Mouse (Mus musculus) thymus, postnatal 4 days (tissue): ENCODE measurements around the gene Gm33543.
A peak's percentile ranks its signal among the peaks of the same experiment; 100 is the strongest.

Experiments
- DNase-seq: peaks from one replicate; pipeline ENCODE4 v3.0.0; 2021

Gm33543 gene

DNA sequence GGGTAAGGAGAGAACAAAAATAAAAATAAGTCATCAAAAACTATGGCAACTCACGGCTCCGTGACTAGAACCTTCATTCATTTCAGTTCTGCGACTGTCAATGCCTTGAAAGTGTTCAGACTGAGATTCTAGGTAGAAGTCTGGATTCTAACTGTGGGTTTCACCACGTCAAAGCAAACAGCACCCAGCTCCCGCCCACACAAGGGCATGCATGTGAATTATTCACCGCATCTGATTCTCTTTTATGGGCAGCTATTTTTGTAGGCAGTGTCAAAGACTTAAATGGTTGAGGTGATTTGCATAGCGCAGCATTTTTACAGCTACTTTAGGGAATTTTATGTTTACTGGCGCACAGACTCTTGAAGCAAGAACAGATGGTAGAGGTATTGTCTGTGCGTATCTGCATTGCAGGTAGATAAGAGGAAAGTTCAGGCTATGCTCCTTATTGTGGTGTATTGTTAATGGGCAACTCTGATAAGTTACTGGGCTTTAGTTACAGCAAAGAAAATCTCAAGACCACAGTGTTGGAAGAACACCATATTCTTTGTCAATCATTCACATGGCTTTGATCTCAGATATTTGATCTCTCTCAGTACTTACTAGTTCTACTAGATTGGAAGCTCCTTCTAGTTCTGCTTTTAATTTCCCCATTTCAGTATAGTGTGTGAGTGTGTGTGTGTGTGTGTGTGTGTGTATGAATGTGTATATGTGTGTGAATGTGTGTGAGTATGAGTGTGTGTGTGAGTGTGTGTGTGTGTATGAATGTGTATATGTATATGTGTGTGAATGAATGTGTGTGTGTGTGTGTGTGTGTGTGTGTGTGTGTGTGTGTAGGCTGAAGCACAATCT lies at the start of gene Gm33543:
Gm33543 (minus strand) TSS at position 142 of the 849 bp plus-strand sequence.
- peak; percentile 11 for DNase-seq

DNA sequence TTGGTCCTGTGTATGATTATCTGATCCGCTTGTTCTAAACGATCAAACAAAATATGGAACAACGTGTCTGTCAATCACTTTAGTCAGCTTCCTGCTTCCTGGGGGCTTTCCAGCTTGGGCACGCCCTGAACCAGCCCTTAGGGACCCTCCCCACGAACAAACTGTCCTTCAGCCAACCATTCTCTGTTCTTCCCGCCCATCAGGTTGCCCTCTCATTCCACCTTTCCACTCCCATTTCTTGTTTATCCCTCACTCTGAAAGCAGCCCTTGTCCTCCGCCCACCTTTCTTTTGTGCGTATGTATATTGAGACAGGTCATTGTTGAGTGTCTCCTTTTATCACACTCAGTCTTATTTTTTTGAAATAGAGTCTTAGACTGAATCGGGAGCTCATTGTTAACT lies 49.4 kb upstream of the Gm33543 start:
- no peak for DNase-seq

- DNase-seq, result no peak
These were observed 48.7 kb upstream of the Gm33543 start for GRCm38 (mm10) chr10:95891214-95891960.

GRCm38 (mm10) chr10:95883761-95884517 lies 41.2 kb upstream of the Gm33543 start:
- DNase-seq, result no peak

- DNase-seq, result no peak
These were observed 39.3 kb upstream of the Gm33543 start for GRCm38 (mm10) chr10:95882036-95882435.

GRCm38 (mm10) chr10:95879983-95880934 lies 37.5 kb upstream of the Gm33543 start:
- DNase-seq, result peak; percentile 11

GRCm38 (mm10) chr10:95870782-95871181 lies 28.1 kb upstream of the Gm33543 start:
- DNase-seq, result no peak

DNA sequence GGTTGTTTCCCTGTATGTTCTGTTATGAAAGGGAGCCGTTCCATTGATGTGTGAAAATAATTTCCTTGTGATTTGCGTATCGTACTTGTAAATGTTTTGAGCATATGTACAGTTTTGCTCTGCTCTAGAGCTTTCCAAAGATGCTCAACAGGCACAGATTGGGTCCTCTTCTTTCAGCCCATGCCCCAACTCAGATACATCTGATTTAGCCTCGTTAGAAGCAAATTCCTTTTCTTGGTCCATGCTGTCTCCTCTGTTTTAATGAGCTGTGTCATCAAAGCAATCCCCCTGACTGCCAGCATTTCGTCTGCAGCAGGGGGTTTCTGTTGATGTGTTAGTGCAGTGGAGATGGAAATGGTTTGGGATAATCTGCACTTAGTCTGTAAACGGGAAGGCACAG lies 25.6 kb upstream of the Gm33543 start:
- no peak for DNase-seq

DNA sequence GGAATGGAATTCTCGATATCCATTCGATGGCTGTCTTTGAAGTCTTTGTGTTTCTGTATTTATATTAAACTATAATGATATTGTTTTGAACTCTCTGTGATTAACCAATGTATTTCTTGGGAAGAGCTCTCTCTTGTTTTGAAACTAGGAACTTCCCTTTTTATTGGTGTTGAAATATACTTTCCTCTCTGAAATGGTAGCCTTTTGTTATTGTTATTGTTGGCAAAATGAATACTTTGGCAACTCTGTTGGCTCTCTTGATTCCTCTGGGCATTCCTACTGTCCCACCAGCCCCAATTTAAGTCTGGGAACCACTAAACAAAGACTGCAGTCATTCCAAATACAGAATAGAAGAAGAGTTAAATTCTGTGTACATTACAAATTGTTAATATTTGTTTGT lies 24.9 kb upstream of the Gm33543 start:
- DNase-seq, result no peak

GRCm38 (mm10) chr10:95864349-95865124 lies 21.8 kb upstream of the Gm33543 start:
- DNase-seq, result no peak

- no peak for DNase-seq
These were observed 19.9 kb upstream of the Gm33543 start for GRCm38 (mm10) chr10:95862664-95863063.

DNA sequence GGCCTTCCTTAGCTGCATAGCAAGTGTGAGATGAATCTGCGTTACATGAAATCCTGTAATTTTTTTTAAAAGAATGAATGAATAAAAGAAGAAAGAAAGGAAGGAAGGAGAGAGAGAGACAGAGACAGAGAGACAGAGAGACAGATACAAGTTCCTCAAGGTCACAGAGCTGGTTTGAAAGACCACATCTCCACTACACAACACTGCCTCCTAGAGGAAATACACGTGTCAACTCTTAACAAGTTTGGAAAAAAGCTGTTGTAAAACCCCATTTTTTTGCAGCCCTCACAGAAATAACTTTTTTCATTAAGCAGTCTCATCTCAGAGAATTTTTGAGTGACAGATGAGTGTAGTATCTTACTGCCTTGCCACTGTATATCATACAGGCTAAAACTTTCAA lies 15.4 kb upstream of the Gm33543 start:
- no peak for DNase-seq

DNA sequence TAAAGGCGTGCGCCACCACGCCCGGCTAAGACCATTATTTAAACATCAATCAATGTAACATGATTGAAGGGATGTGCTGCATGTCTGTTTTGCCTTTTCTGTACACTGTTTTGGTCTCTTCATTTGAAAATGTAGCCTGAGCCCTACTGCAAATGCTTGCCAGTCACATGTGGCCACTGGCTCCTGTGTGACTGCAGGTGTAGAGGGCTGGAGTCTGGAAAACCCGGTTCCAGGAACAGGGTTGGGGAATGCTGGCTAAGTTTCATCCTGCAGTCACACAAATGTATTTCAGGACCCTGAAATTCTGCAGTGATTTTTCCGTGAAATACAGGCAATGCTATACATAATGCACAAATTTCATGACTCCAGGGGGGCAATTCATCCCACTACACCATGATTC lies 12.7 kb upstream of the Gm33543 start:
- DNase-seq, result no peak

GRCm38 (mm10) chr10:95850504-95850903 lies 7.8 kb upstream of the Gm33543 start:
- no peak for DNase-seq

GRCm38 (mm10) chr10:95846739-95847138 lies 4.0 kb upstream of the Gm33543 start:
- DNase-seq, result no peak

DNA sequence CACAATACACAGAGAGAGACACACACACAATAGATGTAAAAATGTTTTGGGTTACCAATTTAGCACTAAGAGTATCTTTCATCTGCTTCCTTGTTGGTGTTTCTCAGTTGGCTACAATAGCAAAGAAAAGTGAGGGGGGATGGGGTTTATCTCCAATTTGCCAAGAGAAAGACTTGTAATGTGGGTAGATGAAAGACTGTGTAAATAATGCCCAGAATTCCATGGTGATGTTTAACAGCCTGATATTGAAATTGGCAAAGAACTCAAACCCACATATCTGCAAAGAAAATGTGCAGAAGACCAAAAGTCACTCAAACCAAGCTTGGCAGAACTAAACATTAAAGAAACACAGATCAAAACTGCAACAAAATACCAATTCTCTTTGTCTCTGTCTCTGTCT lies 3.6 kb upstream of the Gm33543 start:
- no peak for DNase-seq

DNA sequence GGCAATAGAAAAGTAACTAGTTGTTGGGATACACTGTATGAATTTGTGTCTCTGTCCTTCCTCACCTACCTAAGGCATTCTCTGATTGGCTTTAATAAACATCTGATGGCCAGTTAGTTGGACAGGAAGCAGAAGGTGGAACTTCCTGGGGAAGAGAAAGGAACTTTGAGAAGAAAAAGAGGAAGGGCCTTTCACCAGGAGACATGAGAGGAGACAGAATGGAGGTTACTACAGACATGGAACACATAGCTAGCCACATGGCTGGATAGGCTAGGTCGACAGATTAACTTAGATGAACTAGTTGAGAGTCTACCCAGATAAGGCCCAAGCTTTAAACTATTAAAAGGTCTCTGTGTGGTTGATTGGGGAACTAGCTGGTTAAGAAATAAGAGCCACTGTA lies 1.1 kb upstream of the Gm33543 start:
- DNase-seq, result no peak

GRCm38 (mm10) chr10:95841241-95841640 lies 1.5 kb downstream of the Gm33543 start:
- DNase-seq, result no peak

DNA sequence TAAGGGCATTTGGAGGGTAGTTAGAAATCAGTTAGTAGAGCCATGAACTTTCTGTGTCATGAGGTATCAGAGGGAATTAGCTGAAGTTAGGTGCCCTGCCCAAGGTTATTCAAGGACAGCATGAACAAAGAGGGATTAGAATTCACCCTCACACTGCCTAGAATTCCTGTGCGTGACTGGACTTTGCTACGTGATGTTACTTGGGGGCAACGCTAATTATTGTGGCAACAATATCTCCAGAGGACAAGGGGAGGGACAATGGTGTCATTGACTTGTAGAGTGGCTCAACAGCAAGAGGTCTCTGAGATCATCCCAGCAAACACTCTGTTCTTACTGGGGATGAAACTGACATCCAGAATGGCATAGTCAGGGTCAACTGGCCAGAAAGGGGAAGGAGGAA lies 2.9 kb downstream of the Gm33543 start:
- DNase-seq, result no peak

GRCm38 (mm10) chr10:95839036-95839435 lies 3.7 kb downstream of the Gm33543 start:
- DNase-seq, result no peak

- no peak for DNase-seq
These were observed 6.0 kb downstream of the Gm33543 start for GRCm38 (mm10) chr10:95836530-95837264.
